Mouse (Mus musculus): ENCODE measurements around the gene Evl. TPM values are rescaled to one million over a fixed set of nuclear protein-coding genes. Genes with fewer than 3 reads are reported as not detected.

The Evl gene
- polyA plus RNA-seq, 1 experiment from 2014 or later: 50.7 TPM

- no peak overlapping the region for H3K4me3 ChIP-seq
- no peaks in the 10 kb centered on the region for H3K9me3 ChIP-seq (replicated peaks)
- no peaks in the 10 kb centered on the region for H3K27me3 ChIP-seq (ENCODE audit: low read depth, poor library complexity, severe bottlenecking)
- H3K4me1 ChIP-seq: peaks cover 6% of the 10 kb centered on the region
- no peak for DNase-seq (ENCODE audit: low spot score)
- H3K27ac ChIP-seq: no peak overlapping the region
- WGBS: 94% methylated on average over 4 of the region's 4 CpGs
- peaks cover 36% of the 10 kb centered on the region for H3K36me3 ChIP-seq
Measured at GRCm38 (mm10) chr12:108635501-108635900, 81.0 kb downstream of the Evl start.

DNA sequence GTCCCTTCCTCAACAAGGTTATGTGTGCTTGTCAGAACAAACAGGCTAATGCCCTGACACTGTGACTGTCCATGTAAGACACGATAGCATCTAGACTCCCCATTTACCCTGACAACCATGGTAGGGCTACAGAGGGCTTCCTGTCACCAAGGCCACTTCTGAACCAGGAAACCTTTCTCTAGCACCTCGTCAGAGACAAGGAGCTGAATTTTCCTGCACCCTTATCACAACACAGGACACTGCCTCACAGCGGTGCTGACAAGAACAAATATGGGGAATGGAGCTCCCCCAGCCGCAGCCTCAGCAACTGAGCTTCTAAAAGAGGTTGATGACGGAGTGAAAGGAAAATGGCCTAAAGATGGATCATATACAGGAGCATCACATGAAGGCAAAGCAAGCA lies 82.9 kb downstream of the Evl start:
- Histone ChIP-seq H3K4me1 (no peaks in the 10 kb centered on the region), H3K4me3 (no peak overlapping the region), H3K36me3 (peaks cover 38% of the 10 kb centered on the region), H3K9me3 (replicated peaks) (no peaks in the 10 kb centered on the region), H3K27me3 (ENCODE audit: low read depth, poor library complexity, severe bottlenecking) (no peaks in the 10 kb centered on the region), H3K27ac (no peak overlapping the region)
- WGBS: 88% methylated on average over 5 of the region's 5 CpGs
- DNase-seq (ENCODE audit: low spot score): no peak

DNA sequence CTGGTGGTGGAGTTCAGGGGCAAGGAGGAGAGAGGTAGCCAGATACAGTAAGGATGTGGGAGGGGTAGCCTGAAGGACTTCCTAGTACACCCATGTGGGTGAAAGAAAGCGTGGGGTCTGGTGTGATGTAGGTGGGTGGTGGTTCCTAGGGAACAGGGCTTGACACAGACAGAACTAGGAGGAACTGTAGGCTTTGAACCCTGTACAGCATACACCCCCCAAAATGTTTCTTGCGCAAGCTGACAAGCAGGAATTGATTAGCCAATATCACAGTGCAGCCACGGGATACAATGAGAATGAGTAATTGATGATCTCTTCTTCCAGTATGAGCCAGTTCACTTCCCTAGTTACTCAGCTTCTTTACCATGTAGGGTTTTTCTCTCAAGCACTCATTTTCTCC lies 84.6 kb downstream of the Evl start:
- WGBS: 91% methylated on average over 3 of the region's 3 CpGs
- Histone ChIP-seq H3K27ac (no peak overlapping the region), H3K4me1 (no peaks in the 10 kb centered on the region)

DNA sequence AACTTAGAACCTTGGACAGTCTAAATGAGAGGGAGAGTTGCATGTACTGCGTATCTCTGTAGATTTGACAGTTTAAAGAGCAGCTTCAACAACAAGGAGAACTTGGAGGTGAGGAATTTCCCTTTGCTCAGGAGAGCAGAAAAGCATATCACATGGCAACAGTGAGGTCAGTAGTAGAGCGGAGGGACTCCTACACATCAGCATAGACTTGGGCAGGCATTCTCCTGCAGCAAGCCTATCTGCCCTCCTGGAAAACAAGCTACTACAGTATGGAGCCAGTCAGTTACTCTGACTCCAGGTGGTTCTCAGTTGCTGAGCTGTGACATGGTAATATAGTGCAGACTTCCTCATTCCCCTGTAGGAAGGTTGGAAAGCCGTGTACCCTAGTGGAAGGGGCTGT lies 87.5 kb downstream of the Evl start:
- no peak for DNase-seq (ENCODE audit: low spot score)
- Histone ChIP-seq H3K27ac (no peak overlapping the region), H3K27me3 (ENCODE audit: low read depth, poor library complexity, severe bottlenecking) (no peaks in the 10 kb centered on the region), H3K4me3 (no peak overlapping the region), H3K36me3 (peaks cover 18% of the 10 kb centered on the region), H3K9me3 (replicated peaks) (no peaks in the 10 kb centered on the region), H3K4me1 (no peaks in the 10 kb centered on the region)
- 93% methylated on average over 3 of the region's 3 CpGs for WGBS

More for the DNA sequence above, 84.6 kb downstream of the Evl start:
- peaks cover 31% of the 10 kb centered on the region for H3K36me3 ChIP-seq
- no peak overlapping the region for H3K4me3 ChIP-seq
- no peaks in the 10 kb centered on the region for H3K27me3 ChIP-seq (ENCODE audit: low read depth, poor library complexity, severe bottlenecking)
- no peaks in the 10 kb centered on the region for H3K9me3 ChIP-seq (replicated peaks)
- DNase-seq (ENCODE audit: low spot score): no peak

DNA sequence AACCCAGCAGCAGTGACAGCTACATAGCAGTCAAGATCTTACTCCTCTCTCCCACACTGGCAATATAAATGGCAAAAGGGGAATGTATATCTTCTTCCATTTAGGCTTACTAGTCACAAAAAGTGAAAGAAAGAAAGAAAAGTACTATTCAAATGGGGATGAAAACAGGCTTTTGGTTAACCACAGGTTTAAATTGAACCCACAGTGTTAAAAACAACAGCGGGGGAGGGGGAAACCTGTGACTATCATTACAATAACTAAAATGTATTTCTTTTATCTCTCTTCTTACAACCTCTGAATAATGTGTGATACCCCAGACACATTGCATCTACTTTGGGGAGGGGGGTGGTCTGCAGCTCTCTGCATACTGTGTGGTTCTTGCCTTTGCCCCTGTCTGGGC lies 91.7 kb downstream of the Evl start:
- H3K27me3 ChIP-seq (ENCODE audit: low read depth, poor library complexity, severe bottlenecking): no peaks in the 10 kb centered on the region
- no peak overlapping the region for H3K4me3 ChIP-seq
- WGBS: 94% methylated on average over 1 of the region's 1 CpGs
- no peak overlapping the region for H3K27ac ChIP-seq
- no peak for DNase-seq (ENCODE audit: low spot score)
- H3K9me3 ChIP-seq (replicated peaks): no peaks in the 10 kb centered on the region
- H3K4me1 ChIP-seq: no peaks in the 10 kb centered on the region
- H3K36me3 ChIP-seq: peaks cover 35% of the 10 kb centered on the region

GRCm38 (mm10) chr12:108647784-108648183 lies 93.3 kb downstream of the Evl start:
- Histone ChIP-seq H3K4me3 (no peak overlapping the region), H3K9me3 (replicated peaks) (no peaks in the 10 kb centered on the region), H3K27me3 (ENCODE audit: low read depth, poor library complexity, severe bottlenecking) (no peaks in the 10 kb centered on the region), H3K36me3 (peaks cover 51% of the 10 kb centered on the region), H3K27ac (no peak overlapping the region), H3K4me1 (no peaks in the 10 kb centered on the region)
- no peak for DNase-seq (ENCODE audit: low spot score)

DNA sequence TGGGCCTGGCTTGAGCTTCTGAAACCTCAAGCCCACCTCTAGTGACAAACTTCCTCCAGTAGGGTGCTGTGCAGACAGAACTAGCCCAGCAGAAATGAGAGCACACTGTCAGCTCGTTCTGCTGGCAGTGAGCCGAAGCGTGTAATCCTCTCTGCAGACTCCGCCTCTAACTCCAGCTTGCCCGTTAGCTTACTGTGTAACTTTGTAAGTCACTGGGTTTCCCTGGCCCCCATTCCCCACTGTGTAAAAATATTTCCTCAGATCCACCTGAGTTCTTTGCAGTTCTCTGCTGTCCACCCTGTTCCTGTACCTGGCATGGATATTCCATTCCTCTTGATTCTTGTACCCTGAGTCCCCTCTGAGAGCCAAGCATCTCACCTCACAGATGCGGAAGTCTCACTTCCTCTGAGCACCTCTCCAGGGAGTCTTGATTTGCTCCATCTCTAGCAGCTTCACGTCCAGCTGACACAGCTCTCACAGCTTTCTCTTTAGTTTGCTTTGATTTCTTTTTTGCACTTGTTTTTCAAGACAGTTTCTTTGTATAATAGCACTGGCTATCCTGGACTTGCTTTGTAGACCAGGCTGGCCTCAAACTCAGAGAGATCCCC lies 96.6 kb downstream of the Evl start:
- Histone ChIP-seq H3K36me3 (peaks cover 83% of the 10 kb centered on the region), H3K27me3 (ENCODE audit: low read depth, poor library complexity, severe bottlenecking) (no peaks in the 10 kb centered on the region), H3K9me3 (replicated peaks) (no peaks in the 10 kb centered on the region), H3K4me3 (no peak overlapping the region), H3K27ac (no peak overlapping the region), H3K4me1 (no peaks in the 10 kb centered on the region)
- 93% methylated on average over 7 of the region's 7 CpGs for WGBS
- DNase-seq (ENCODE audit: low spot score): no peak

- H3K4me3 ChIP-seq: no peak overlapping the region
- H3K9me3 ChIP-seq (replicated peaks): no peaks in the 10 kb centered on the region
- no peaks in the 10 kb centered on the region for H3K27me3 ChIP-seq (ENCODE audit: low read depth, poor library complexity, severe bottlenecking)
- peaks cover 97% of the 10 kb centered on the region for H3K36me3 ChIP-seq
- DNase-seq (ENCODE audit: low spot score): no peak
- H3K27ac ChIP-seq: no peak overlapping the region
- 85% methylated on average over 11 of the region's 11 CpGs for WGBS
- no peaks in the 10 kb centered on the region for H3K4me1 ChIP-seq
Measured at GRCm38 (mm10) chr12:108653358-108654335, 99.1 kb downstream of the Evl start.

- Histone ChIP-seq H3K4me3 (no peak overlapping the region), H3K27me3 (ENCODE audit: low read depth, poor library complexity, severe bottlenecking) (no peaks in the 10 kb centered on the region), H3K4me1 (no peaks in the 10 kb centered on the region), H3K36me3 (peaks cover 92% of the 10 kb centered on the region), H3K27ac (0 out of 2 replicates have a peak overlapping the region, but pooled peaks have one; percentile 25), H3K9me3 (replicated peaks) (no peaks in the 10 kb centered on the region)
- WGBS: 90% methylated on average over 1 of the region's 1 CpGs
- DNase-seq (ENCODE audit: low spot score): peak; percentile 51
Measured at GRCm38 (mm10) chr12:108657350-108657749, 102.8 kb downstream of the Evl start.

DNA sequence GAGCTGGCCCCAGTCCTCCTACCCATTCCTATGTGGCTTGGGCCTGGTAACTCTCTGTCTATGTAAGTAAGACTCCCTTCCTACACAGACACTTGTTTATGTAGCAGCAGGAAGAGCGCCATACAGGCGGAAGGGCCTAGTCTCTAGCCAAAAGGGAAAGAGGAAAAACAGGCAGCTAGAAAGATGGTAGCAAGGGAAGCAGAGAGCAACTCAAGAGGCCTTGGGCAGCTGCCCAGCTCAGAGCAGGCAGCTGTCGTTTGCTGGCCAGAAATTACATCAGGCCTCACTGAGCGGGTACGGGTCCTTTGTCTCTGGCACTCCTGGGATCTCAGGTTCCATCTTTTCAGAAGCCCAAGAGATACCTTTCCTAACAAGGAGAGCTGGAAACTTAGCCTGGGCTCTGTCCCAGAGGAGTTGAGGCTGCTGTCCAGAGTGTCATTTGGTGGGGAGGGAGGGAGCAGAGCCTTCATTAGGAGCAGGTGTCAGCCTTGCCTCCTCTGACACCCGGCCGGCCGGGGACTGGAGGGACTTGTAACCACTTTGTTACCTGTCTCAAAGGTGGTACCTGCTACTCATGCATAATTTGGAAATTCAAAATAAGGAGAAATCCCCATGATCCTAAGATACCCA lies 114.2 kb downstream of the Evl start:
- WGBS: 89% methylated on average over 8 of the region's 8 CpGs
- peaks cover 78% of the 10 kb centered on the region for H3K36me3 ChIP-seq
- no peaks in the 10 kb centered on the region for H3K9me3 ChIP-seq (replicated peaks)
- no peak for DNase-seq (ENCODE audit: low spot score)
- no peak overlapping the region for H3K27ac ChIP-seq
- no peak overlapping the region for H3K4me3 ChIP-seq
- H3K27me3 ChIP-seq (ENCODE audit: low read depth, poor library complexity, severe bottlenecking): no peaks in the 10 kb centered on the region
- H3K4me1 ChIP-seq: no peaks in the 10 kb centered on the region

GRCm38 (mm10) chr12:108671541-108671940 lies 117.0 kb downstream of the Evl start:
- H3K27me3 ChIP-seq (ENCODE audit: low read depth, poor library complexity, severe bottlenecking): no peaks in the 10 kb centered on the region
- H3K9me3 ChIP-seq (replicated peaks): no peaks in the 10 kb centered on the region
- peaks cover 85% of the 10 kb centered on the region for H3K36me3 ChIP-seq
- H3K27ac ChIP-seq: no peak overlapping the region
- no peaks in the 10 kb centered on the region for H3K4me1 ChIP-seq
- DNase-seq (ENCODE audit: low spot score): no peak
- 93% methylated on average over 2 of the region's 2 CpGs for WGBS
- no peak overlapping the region for H3K4me3 ChIP-seq

DNA sequence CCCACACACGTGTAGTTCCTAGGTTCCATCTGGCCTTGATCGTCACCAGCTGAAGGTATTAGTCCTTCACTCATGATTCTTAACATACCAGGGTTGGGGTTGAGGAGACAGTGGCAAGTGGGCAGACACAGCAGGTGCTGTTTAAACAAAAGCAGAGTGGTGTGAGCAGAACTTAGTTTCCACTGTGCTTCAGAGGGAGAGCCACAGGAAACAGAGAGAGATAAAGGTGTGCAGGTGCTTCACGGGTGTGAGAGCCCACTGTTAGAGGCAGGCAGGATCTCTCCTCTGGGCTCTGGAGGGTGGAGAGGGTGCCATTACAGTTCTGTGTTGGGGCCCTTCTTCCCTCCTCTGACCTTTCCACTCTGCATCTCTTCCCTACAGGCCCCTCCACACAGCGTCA lies 118.4 kb downstream of the Evl start:
- no peaks in the 10 kb centered on the region for H3K27me3 ChIP-seq (ENCODE audit: low read depth, poor library complexity, severe bottlenecking)
- no peak overlapping the region for H3K27ac ChIP-seq
- no peak for DNase-seq (ENCODE audit: low spot score)
- WGBS: 88% methylated on average over 4 of the region's 4 CpGs
- H3K4me1 ChIP-seq: no peaks in the 10 kb centered on the region
- H3K36me3 ChIP-seq: peaks cover 89% of the 10 kb centered on the region
- no peak overlapping the region for H3K4me3 ChIP-seq
- no peaks in the 10 kb centered on the region for H3K9me3 ChIP-seq (replicated peaks)

GRCm38 (mm10) chr12:108673546-108673945 lies 119.0 kb downstream of the Evl start:
- no peak for DNase-seq (ENCODE audit: low spot score)
- Histone ChIP-seq H3K27me3 (ENCODE audit: low read depth, poor library complexity, severe bottlenecking) (no peaks in the 10 kb centered on the region), H3K4me3 (no peak overlapping the region), H3K27ac (no peak overlapping the region), H3K36me3 (peaks cover 91% of the 10 kb centered on the region), H3K9me3 (replicated peaks) (no peaks in the 10 kb centered on the region), H3K4me1 (no peaks in the 10 kb centered on the region)
- WGBS: 81% methylated on average over 3 of the region's 3 CpGs
